Mouse (Mus musculus) midbrain, embryonic 13.5 days (tissue): ENCODE data around the gene Smok2a. TPM values are rescaled to one million over a fixed set of nuclear protein-coding genes. Genes with fewer than 3 reads are reported as not detected.
"Not testable (repeated sequence)": the region's sequence is repeated elsewhere in the genome, so short reads cannot be mapped to it uniquely, and the experiment has no call there.

Experiments used
- ATAC-seq: fragments of 200-750 bp; cut with Nextera tagmentation; 2 replicates; pipeline ENCODE4 v1.8.0; 2017; ENCODE audit warnings: mild to moderate bottlenecking, moderate TSS enrichment, moderate library complexity
- H3K27ac ChIP-seq: fragments of 300-500 bp; sonication (generic); 2 replicates; pipeline ENCODE4 v1.5.1; 2015; ENCODE audit warnings: inconsistent platforms, mild to moderate bottlenecking, moderate library complexity
- H3K27me3 ChIP-seq: fragments of 300-500 bp; sonication (generic); 2 replicates; pipeline ENCODE4 v1.6.1; 2015; ENCODE audit warnings: mild to moderate bottlenecking, inconsistent platforms
- H3K36me3 ChIP-seq: fragments of 300-500 bp; sonication (generic); 2 replicates; pipeline ENCODE4 v1.6.1; 2015; ENCODE audit warnings: mild to moderate bottlenecking, inconsistent platforms
- H3K4me1 ChIP-seq: fragments of 300-500 bp; sonication (generic); replicated peaks from 2 replicates; pipeline ENCODE4 v1.6.1; 2015; ENCODE audit warnings: inconsistent platforms
- H3K4me2 ChIP-seq: fragments of 300-500 bp; sonication (generic); replicated peaks from 2 replicates; pipeline ENCODE4 v1.6.1; 2015; ENCODE audit warnings: moderate library complexity, mild to moderate bottlenecking, inconsistent platforms
- H3K4me3 ChIP-seq: fragments of 300-500 bp; sonication (generic); replicated peaks from 2 replicates; pipeline ENCODE4 v1.5.1; 2015; ENCODE audit warnings: mild to moderate bottlenecking, inconsistent platforms
- H3K9ac ChIP-seq: fragments of 300-500 bp; sonication (generic); replicated peaks from 2 replicates; pipeline ENCODE4 v1.6.1; 2015; ENCODE audit warnings: mild to moderate bottlenecking, inconsistent platforms
- H3K9me3 ChIP-seq: fragments of 300-500 bp; sonication (generic); 2 replicates; pipeline ENCODE4 v1.6.1; 2016; ENCODE audit warnings: mild to moderate bottlenecking, inconsistent platforms
- WGBS: fragments of 180-500 bp; shearing (Covaris S2); methylation state at CpG from one replicate; pipeline ENCODE4 v1.1.7; 2015; 5-methylcytosine and 5-hydroxymethylcytosine counted together
- polyA plus RNA-seq: library from polyadenylated mRNA; unstranded; fragments of >200 nt; fragmentation: Nextera tagmentation; extraction: Ambion mirVana; gene quantifications from 2 replicates; pipeline ENCODE4 v1.2.1, GENCODE M21; 2015

Smok2a gene
- polyA plus RNA-seq, 1 experiment from 2014 or later, result not detected

- ATAC-seq, H3K4me2 ChIP-seq, H3K27ac ChIP-seq, H3K4me1 ChIP-seq, H3K36me3 ChIP-seq, H3K9ac ChIP-seq, H3K4me3 ChIP-seq, H3K27me3 ChIP-seq: not testable (repeated sequence)
- WGBS, result 77% methylated on average over 2 of the region's 2 CpGs
- peaks cover 87% of the 10 kb centered on the region for H3K9me3 ChIP-seq
Observed at GRCm38 (mm10) chr17:13229957-13230356, 9.0 kb downstream of the Smok2a start, which contains the start of gene Smok2b. Smok2b (plus strand) TSS chr17:13230257.

- 86% methylated on average over 4 of the region's 4 CpGs for WGBS
- peak; percentile 4; the same call in 1 of the 2 replicates for ATAC-seq
- peaks cover 56% of the 10 kb centered on the region for H3K9me3 ChIP-seq
Observed at GRCm38 (mm10) chr17:13239461-13239860, 18.5 kb downstream of the Smok2a start.

GRCm38 (mm10) chr17:13240807-13241727 lies 20.1 kb downstream of the Smok2a start:
- peaks cover 42% of the 10 kb centered on the region for H3K9me3 ChIP-seq
- not testable (repeated sequence) for H3K27ac ChIP-seq, H3K9ac ChIP-seq, H3K4me2 ChIP-seq, H3K36me3 ChIP-seq, H3K4me1 ChIP-seq, H3K4me3 ChIP-seq, H3K27me3 ChIP-seq
- ATAC-seq, result peak; percentile 51; the same call in 1 of the 2 replicates
- 90% methylated on average over 7 of the region's 13 CpGs for WGBS

More at GRCm38 (mm10) chr17:13239461-13239860, 18.5 kb downstream of the Smok2a start:
- not testable (repeated sequence) for H3K27ac ChIP-seq, H3K9ac ChIP-seq, H3K4me2 ChIP-seq, H3K4me1 ChIP-seq, H3K27me3 ChIP-seq, H3K36me3 ChIP-seq, H3K4me3 ChIP-seq

- peaks cover 13% of the 10 kb centered on the region for H3K9me3 ChIP-seq
- not testable (repeated sequence) for H3K9ac ChIP-seq, H3K4me3 ChIP-seq, H3K4me1 ChIP-seq, H3K27me3 ChIP-seq, H3K36me3 ChIP-seq, H3K27ac ChIP-seq, H3K4me2 ChIP-seq
- ATAC-seq, result 0 out of 2 replicates have a peak, but pooled peaks have one; percentile 30
- WGBS, result 72% methylated on average over 1 of the region's 5 CpGs
Observed at GRCm38 (mm10) chr17:13254786-13255185, 33.8 kb downstream of the Smok2a start.

Other genes starting within 250 kb of the Smok2a start
- gene Wtap, start 227.0 kb upstream of the Smok2a start, polyA plus RNA-seq, result 149 and 160 TPM in 2 replicates
- 105 and 112 TPM in 2 replicates for gene Sod2, start 214.3 kb upstream of the Smok2a start, polyA plus RNA-seq
- gene Gpr31b, start 168.9 kb upstream of the Smok2a start, polyA plus RNA-seq, result not detected in 2 replicates
- gene Tcp10b, start 160.1 kb upstream of the Smok2a start, polyA plus RNA-seq, result 0.13 TPM in 1 of 2 replicates, not detected in the other
- 0.07 TPM in 1 of 2 replicates, not detected in the other for gene Unc93a, start 89.4 kb upstream of the Smok2a start, polyA plus RNA-seq
- not detected in 2 replicates for gene Smok2b, start 9.1 kb downstream of the Smok2a start, polyA plus RNA-seq
- 0.10 TPM in 1 of 2 replicates, not detected in the other for gene Tcp10c, start 133.4 kb downstream of the Smok2a start, polyA plus RNA-seq